In the genomic region with DNA sequence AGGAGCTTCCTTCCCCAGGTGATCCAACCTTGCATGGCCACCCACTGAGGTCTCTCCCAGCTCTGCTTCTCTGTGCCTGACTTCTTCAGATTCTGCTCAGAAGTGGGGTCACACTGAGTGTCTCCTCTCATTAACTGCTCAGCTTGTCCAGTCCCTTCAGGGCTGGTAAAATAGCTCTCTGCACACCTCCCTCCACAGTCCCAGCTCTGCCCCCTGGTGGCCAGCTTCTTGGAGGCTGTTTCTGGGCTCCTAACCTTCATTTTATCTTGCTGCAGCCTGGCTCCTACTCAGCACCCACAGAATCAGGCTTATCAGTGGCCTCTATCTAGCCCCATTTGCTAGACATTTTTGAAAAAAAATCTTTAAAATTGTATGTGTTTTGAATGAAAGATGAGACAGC, we compare ENCODE assay signal across 9 mouse cellular contexts. TPM values are rescaled to one million over a fixed set of nuclear protein-coding genes. Genes with fewer than 3 reads are reported as not detected.
DNase-seq lines count a peak whose midpoint lies in the region; ATAC-seq and TF ChIP-seq lines count a peak whose summit lies in the region.
"Had no signal": no experiment of that assay in that cellular context is flagged by ENCODE, and none has a peak within 500 bp of the region (broad histone marks: within the 10 kb centered on the region; RNA-seq: fewer than 3 reads in every experiment).

No protein-coding gene starts in this region.

- H3K4me3 ChIP-seq in midbrain, embryonic 10.5 days, result no peak overlapping the region
- no peak overlapping the region for H3K4me3 ChIP-seq in midbrain, embryonic 16.5 days (ENCODE audit: low read depth, low read length)
- H3K4me3 ChIP-seq in bone marrow, adult 2 months (replicated peaks; ENCODE audit: control insufficient read depth, low read depth, low read length), result no peak overlapping the region
- no peak overlapping the region for H3K4me3 ChIP-seq in embryonic fibroblast, embryonic 13.5 days (ENCODE audit: insufficient read depth, low read length)
- H3K4me3 ChIP-seq in intestine, embryonic 15.5 days (replicated peaks), result no peak overlapping the region
- H3K4me3 ChIP-seq in neural tube, embryonic 11.5 days (ENCODE audit: low read depth, low read length), result no peak overlapping the region
- H3K4me3 ChIP-seq: embryonic facial prominence, embryonic 15.5 days had no signal

- H3K27ac ChIP-seq in midbrain, embryonic 10.5 days (replicated peaks), result no peak overlapping the region
- H3K27ac ChIP-seq in midbrain, embryonic 16.5 days (ENCODE audit: low read length), result no peak overlapping the region
- H3K27ac ChIP-seq in bone marrow, adult 2 months (ENCODE audit: control insufficient read depth, insufficient read depth, low read depth, low read length, poor library complexity), result no peak overlapping the region
- H3K27ac ChIP-seq in embryonic fibroblast, embryonic 13.5 days (ENCODE audit: insufficient read depth, low read length), result no peak overlapping the region
- H3K27ac ChIP-seq in intestine, embryonic 15.5 days, result no peak overlapping the region
- H3K27ac ChIP-seq in neural tube, embryonic 11.5 days (ENCODE audit: low read depth, low read length), result no peak overlapping the region
- H3K27ac ChIP-seq: embryonic facial prominence, embryonic 15.5 days had no signal

- DNase-seq in midbrain, embryonic 10.5 days (ENCODE audit: low spot score), result peak; percentile 63
- peak; percentile 43 to 61 for DNase-seq in left cerebral cortex, postnatal 36 days (ENCODE audit: low spot score in 2 of 2)
- peak; percentile 71 for DNase-seq in neural tube, embryonic 11.5 days (ENCODE audit: low spot score)
- peak; percentile 63 for DNase-seq in urinary bladder, postnatal 14 days (ENCODE audit: low spot score)

- peak; percentile 60 for TF ChIP-seq CTCF in bone marrow, adult 2 months (IDR thresholded peaks at IDR 0.05; ENCODE audit: control insufficient read depth, insufficient read depth, low read length)
- TF ChIP-seq CTCF in embryonic fibroblast, embryonic 13.5 days (IDR thresholded peaks at IDR 0.05; ENCODE audit: borderline replicate concordance, insufficient read depth, low read length), result peak; percentile 49; the same call in 1 of the 2 replicates

- no peaks in the 10 kb centered on the region for H3K9me3 ChIP-seq in midbrain, embryonic 10.5 days (replicated peaks)
- H3K9me3 ChIP-seq in midbrain, embryonic 16.5 days (replicated peaks; ENCODE audit: control insufficient read depth, low read length, poor library complexity, severe bottlenecking), result no peaks in the 10 kb centered on the region
- H3K9me3 ChIP-seq in intestine, embryonic 15.5 days, result no peaks in the 10 kb centered on the region
- no peaks in the 10 kb centered on the region for H3K9me3 ChIP-seq in neural tube, embryonic 11.5 days (ENCODE audit: control insufficient read depth, low read length)
- H3K9me3 ChIP-seq: embryonic facial prominence, embryonic 15.5 days had no signal

- H3K9ac ChIP-seq in midbrain, embryonic 16.5 days (ENCODE audit: low read depth, low read length), result no peak overlapping the region
- H3K9ac ChIP-seq in intestine, embryonic 15.5 days, result no peak overlapping the region
- no peak overlapping the region for H3K9ac ChIP-seq in neural tube, embryonic 11.5 days (ENCODE audit: low read length)
- H3K9ac ChIP-seq: embryonic facial prominence, embryonic 15.5 days had no signal

- H3K36me3 ChIP-seq in midbrain, embryonic 10.5 days, result no peaks in the 10 kb centered on the region
- no peaks in the 10 kb centered on the region for H3K36me3 ChIP-seq in midbrain, embryonic 16.5 days (ENCODE audit: control insufficient read depth, insufficient read depth, low read length)
- H3K36me3 ChIP-seq in intestine, embryonic 15.5 days, result no peaks in the 10 kb centered on the region
- H3K36me3 ChIP-seq in neural tube, embryonic 11.5 days (ENCODE audit: control insufficient read depth, insufficient read depth, low read length), result no peaks in the 10 kb centered on the region
- H3K36me3 ChIP-seq: embryonic facial prominence, embryonic 15.5 days had no signal

- H3K27me3 ChIP-seq in midbrain, embryonic 10.5 days (ENCODE audit: low read depth, poor library complexity, severe bottlenecking), result peaks cover 28% of the 10 kb centered on the region
- H3K27me3 ChIP-seq in midbrain, embryonic 16.5 days (ENCODE audit: control insufficient read depth, insufficient read depth, low read depth, low read length), result peaks cover 7% of the 10 kb centered on the region
- H3K27me3 ChIP-seq in intestine, embryonic 15.5 days (replicated peaks), result 0 out of 2 replicates have a peak, but pooled peaks cover 5% of the 10 kb centered on the region
- H3K27me3 ChIP-seq in neural tube, embryonic 11.5 days (ENCODE audit: control insufficient read depth, insufficient read depth, low read length), result peaks cover 7% of the 10 kb centered on the region

- no peak for TF ChIP-seq POLR2A in bone marrow, adult 2 months (IDR thresholded peaks at IDR 0.05; ENCODE audit: borderline replicate concordance, control insufficient read depth, low read depth, low read length)
- TF ChIP-seq POLR2A in embryonic fibroblast, embryonic 13.5 days (IDR thresholded peaks at IDR 0.05; ENCODE audit: low read depth, low read length), result no peak

- ATAC-seq in midbrain, embryonic 16.5 days, result no peak
- 0 out of 2 replicates have a peak, but pooled peaks have one; percentile 30 for ATAC-seq in intestine, embryonic 15.5 days
- 0 out of 2 replicates have a peak, but pooled peaks have one; percentile 23 for ATAC-seq in neural tube, embryonic 11.5 days (ENCODE audit: insufficient read depth, low FRiP score, low TSS enrichment)

- 0 out of 2 replicates have a peak, but pooled peaks cover 3% of the 10 kb centered on the region for H3K4me1 ChIP-seq in midbrain, embryonic 10.5 days
- no peaks in the 10 kb centered on the region for H3K4me1 ChIP-seq in midbrain, embryonic 16.5 days (ENCODE audit: control insufficient read depth, insufficient read depth, low read length)
- H3K4me1 ChIP-seq in bone marrow, adult 2 months (ENCODE audit: control insufficient read depth, insufficient read depth, low read length), result no peaks in the 10 kb centered on the region
- no peaks in the 10 kb centered on the region for H3K4me1 ChIP-seq in embryonic fibroblast, embryonic 13.5 days (ENCODE audit: control insufficient read depth, insufficient read depth, low read length)
- H3K4me1 ChIP-seq in intestine, embryonic 15.5 days (replicated peaks), result no peaks in the 10 kb centered on the region
- no peaks in the 10 kb centered on the region for H3K4me1 ChIP-seq in neural tube, embryonic 11.5 days (ENCODE audit: control insufficient read depth, insufficient read depth, low read length)

- intact Hi-C loops in left cerebral cortex, postnatal 36 days (cut with DNase I), result no loop called here

- H3K4me2 ChIP-seq in midbrain, embryonic 16.5 days (ENCODE audit: low read length), result no peak overlapping the region
- no peak overlapping the region for H3K4me2 ChIP-seq in intestine, embryonic 15.5 days (replicated peaks)
- no peak overlapping the region for H3K4me2 ChIP-seq in neural tube, embryonic 11.5 days (ENCODE audit: low read depth)
- H3K4me2 ChIP-seq: embryonic facial prominence, embryonic 15.5 days had no signal

RNA-seq across cellular contexts. Expression of gene Sctr, which starts 6.4 kb away (rescaled TPM):
- 0.26 and 0.79 TPM in 2 replicates for polyA plus RNA-seq in midbrain, embryonic 10.5 days (2016; fragmentation: Nextera tagmentation; extraction: Ambion mirVana)
- 0.63 and 1.0 TPM in 2 replicates for polyA plus RNA-seq in midbrain, embryonic 16.5 days (2015; fragmentation: Nextera tagmentation; extraction: Ambion mirVana)
- polyA plus RNA-seq in bone marrow, adult 2 months (2011; ENCODE audit: insufficient read depth, insufficient read length, low replicate concordance, missing spikeins), result not detected in 2 replicates
- not detected in 2 replicates for polyA plus RNA-seq in embryonic fibroblast, embryonic 13.5 days (2011; ENCODE audit: insufficient read length, low read depth, missing spikeins)
- polyA plus RNA-seq in intestine, embryonic 15.5 days (2015; fragmentation: Nextera tagmentation; extraction: Ambion mirVana), result 0.72 and 0.90 TPM in 2 replicates
- under 1 TPM; 0.35 to 0.43 TPM for total RNA-seq in left cerebral cortex, postnatal 36 days (2021)
- 0.54 and 0.70 TPM in 2 replicates for polyA plus RNA-seq in neural tube, embryonic 11.5 days (2014; fragmentation: Nextera tagmentation; extraction: Ambion mirVana)

RNA-seq across cellular contexts. Expression of gene Cfap221, which starts 16.1 kb away (rescaled TPM):
- 0.06 and 0.14 TPM in 2 replicates for polyA plus RNA-seq in midbrain, embryonic 10.5 days (2016; fragmentation: Nextera tagmentation; extraction: Ambion mirVana)
- polyA plus RNA-seq in midbrain, embryonic 16.5 days (2015; fragmentation: Nextera tagmentation; extraction: Ambion mirVana), result 0.40 and 0.62 TPM in 2 replicates
- not detected in 2 replicates for polyA plus RNA-seq in bone marrow, adult 2 months (2011; ENCODE audit: insufficient read depth, insufficient read length, low replicate concordance, missing spikeins)
- polyA plus RNA-seq in embryonic fibroblast, embryonic 13.5 days (2011; ENCODE audit: insufficient read length, low read depth, missing spikeins), result not detected in 2 replicates
- not detected in 2 replicates for polyA plus RNA-seq in intestine, embryonic 15.5 days (2015; fragmentation: Nextera tagmentation; extraction: Ambion mirVana)
- 1 to 10 TPM in 1 of 2 experiments, under 1 TPM in 1; 0.20 to 1.0 TPM for total RNA-seq in left cerebral cortex, postnatal 36 days (2021)
- polyA plus RNA-seq in neural tube, embryonic 11.5 days (2014; fragmentation: Nextera tagmentation; extraction: Ambion mirVana), result 0.41 TPM in 1 of 2 replicates, not detected in the other
